Mouse (Mus musculus) retina, adult 2 months (tissue): ENCODE results near the gene Def8.

ENCODE experiments used
- DNase-seq: peaks from one replicate; pipeline ENCODE4 v3.0.0-alpha.2; 2012; ENCODE audit warnings: low read depth, low spot score

Def8 gene

DNA sequence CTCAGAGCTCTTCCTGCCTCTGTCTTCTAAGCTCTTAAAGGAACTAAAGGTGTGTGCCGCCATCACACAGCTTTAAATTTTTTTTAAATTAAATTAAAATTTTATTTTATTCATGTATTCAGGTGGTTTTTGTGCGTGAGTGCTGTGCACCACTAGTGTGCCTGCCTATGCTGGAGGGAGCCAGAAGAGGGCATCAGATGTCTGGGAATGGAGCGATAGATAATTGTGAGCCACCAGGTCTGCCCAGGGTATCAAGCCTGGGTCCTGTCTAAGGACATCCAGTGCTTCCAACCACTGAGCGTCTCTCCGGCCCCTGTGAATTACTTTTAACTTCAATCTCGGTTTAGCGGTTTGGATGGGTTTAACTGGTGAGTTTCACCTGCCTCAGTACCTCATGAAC is 59.3 kb downstream of the Def8 start:
- no peak for DNase-seq

DNA sequence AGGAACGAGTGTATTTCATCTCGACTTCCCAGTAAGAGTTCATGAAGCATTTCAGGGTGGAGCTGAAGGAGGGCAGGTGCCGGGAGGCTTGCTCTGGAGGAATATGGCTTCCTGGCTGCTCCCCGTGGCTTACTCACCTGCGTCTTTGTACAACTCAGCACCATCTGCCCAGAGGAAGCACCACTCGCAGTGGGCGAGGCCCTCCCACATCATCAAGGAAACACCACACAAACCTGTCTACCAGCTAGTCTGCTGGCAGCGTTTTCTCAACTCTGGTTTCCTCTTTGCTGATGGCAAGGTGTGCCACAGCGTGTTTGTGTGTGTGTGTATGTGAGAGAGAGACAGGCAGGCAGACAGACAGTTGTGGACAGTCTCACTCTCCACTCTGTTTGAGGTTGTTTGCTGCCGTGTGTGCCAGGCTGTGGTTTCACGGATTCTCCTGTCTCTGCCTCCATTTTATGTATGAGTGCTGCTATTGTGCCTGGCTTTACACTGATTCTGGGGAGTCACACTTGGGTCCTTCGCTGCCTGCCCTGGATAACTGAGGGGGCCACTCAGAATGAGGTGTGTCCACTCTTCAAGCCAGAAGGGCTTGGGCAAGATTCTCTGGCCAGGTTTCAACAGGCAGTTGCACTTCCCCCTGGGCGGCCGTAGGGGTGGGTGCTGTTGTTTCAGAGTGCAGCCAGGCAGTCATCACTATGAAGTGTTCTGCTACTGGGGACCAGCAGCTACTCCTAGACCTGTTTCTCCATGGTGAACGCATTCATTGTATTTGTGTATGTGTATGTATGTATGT is 68.2 kb downstream of the Def8 start:
- no peak for DNase-seq

DNA sequence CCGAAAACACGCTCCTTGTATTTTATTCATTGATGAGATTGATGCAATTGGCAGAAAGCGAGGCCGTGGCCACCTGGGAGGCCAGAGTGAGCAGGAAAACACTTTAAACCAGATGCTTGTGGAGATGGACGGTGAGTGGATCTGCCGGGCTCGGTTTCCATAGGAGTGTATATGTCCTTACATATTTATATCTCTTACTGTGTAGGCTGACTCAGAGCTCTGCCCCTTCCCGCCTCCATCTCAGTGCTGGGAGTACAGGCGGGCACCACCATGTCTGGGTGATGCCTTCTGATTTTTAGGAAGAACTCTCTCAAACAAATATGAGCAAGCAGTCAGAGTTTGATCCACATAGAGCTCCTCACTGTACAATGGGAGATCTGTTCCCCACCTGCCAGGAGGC is 69.6 kb downstream of the Def8 start:
- DNase-seq, result no peak

DNA sequence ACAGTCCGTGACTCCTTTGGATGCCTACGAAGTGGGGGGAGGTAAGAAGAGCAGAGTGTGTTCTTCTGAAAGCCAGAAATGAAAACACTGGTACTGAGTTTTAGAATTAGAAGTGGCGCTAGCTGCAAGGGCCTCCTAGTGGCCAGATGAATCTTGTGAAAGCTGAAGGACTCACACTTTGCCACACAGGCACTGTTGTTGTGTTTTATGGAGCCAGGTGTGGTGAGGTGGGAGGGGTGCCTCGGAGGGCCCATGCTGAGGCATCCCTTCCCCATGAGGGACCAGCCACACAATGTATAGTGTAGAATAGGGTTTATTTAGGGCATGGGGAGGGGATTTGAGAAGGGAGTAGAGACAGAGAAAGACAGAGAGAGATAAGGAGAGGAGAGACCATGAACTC is 74.4 kb downstream of the Def8 start:
- DNase-seq, result no peak

DNA sequence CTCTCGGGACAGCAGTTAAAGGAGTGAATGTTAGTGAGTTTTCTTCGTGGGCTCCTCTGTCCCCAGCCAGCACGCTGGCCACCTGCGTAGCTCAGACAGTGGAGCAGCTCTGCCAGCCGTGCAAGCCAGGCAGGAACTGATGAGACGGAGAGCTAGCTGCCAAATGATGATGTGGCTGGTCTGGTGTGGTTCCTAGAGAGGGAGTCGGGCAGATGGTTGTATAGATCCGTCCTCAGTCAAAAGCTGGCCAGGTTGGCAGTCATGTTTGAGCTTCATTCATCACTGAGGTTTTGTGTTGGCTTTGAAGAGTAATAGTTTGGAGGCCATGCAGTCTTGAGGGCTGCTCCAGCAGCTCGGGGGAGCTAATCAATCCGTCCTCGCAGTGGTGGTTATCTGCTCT is 75.6 kb downstream of the Def8 start:
- DNase-seq, result no peak

DNA sequence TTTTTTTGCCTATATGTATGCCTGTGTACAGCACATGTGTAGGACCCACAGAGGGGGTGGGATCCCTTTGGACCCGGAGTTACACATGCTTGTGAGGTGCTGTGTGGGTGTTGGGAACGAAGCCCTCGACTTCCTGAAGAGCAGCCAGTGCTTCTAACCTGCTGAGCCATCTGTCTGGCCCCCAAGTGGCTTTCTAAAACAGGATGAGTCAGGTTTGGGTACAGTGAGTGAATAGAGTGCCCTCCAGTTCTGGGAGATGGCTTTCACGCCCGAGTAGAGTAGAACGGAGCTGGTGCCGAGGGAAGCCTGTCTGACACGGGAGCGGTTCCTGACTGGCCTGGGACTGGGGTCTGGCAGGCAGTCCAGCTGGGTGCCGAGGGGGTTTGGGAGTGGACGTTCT is 76.2 kb downstream of the Def8 start:
- no peak for DNase-seq

DNA sequence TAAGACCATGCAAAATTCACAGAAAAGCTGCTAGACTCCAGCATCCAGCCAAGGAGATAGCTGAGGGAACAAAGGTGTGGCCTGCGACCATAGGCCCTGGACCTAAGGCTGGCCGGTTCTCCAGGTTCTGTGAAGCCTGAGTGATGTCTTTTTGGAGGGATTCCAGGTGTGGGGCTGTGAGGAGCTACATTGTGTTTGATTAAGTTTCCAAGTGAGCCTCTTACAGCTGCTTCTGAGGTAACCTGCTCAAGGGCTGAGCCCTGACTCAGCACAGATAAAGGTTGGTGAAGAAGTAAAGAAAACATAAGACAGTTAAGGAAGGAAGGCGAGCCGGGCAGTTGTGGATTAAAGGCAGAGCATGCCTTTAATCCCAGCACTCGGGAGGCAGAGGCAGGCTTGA is 78.9 kb downstream of the Def8 start:
- no peak for DNase-seq

DNA sequence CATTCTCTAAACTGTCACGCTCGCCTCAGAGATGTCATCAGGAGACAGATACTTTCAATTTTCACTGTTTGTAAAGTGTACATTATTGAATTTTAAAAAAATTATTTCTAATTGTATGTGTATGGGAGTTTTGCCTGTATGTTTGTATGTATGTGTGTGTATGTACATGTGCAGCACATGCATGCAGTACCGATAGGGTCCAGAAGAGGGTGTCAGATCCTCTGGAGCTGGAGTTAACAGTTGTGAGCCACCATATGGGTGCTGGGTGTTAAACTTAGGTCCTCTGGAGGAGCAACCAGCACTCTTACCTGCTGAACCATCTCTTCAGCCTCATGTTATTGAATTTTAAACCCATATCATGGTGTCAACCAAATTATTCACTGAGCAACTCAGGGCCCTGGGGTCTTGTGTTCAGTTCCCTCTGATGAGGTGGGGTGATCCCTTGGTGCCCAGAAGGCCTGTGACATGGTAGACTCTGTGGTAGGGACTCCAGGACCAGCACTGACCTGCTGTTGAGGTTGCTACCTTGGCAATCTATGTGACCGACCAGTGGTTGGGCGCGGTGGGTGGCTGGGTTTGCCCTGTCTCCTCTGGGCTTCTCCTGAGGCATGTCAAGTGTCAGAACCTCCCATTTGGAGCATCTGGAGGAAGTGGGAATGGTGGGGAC is 80.6 kb downstream of the Def8 start:
- no peak for DNase-seq

DNA sequence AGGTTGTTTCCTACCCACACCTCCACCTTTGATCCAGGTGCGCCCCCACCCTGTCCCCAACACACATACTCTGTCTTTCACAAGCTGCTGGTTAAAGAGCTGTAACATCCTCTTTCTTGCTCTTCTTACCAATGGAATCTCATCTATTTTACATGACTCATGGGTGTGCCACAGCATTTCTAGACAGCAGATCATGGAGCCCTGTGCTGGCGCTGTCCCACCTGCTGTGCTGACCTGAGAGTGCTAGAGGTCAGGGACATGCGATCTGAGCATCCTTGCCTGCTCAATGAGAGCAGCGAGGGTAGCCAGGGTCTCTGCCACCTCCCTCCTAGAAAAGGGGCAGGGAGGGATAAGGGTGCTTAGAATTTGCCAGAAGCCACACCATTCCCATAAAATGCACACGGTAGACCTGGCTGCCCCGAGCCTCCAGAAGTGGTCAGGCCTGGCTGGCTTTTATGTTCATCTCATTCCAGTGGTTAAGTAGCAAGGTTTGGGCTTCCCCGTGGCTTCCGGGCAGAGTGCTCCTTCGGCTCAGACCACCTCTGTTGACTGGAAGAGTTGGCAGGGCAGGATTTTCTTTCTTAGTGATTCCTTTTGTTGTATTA is 81.4 kb downstream of the Def8 start:
- no peak for DNase-seq

DNA sequence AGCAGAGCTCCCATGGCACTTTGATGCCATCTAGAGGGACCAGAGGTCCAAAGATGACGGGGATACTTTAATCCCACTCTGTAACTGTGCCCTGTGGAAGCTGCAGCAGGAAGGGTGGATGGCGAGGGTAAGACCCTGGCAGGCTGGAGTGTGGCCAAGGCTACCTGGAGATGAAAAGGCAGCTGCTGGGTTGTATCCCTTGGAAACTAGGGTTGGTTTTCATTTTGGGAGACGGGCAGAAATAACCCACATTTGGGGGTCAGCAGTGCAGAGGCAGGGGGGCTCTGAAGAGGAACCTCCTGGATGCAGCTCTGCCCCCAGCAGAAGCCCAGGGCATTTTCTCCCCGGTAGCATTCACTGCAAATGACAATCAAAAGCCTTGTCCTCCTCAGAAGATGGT is 81.9 kb downstream of the Def8 start:
- no peak for DNase-seq

DNA sequence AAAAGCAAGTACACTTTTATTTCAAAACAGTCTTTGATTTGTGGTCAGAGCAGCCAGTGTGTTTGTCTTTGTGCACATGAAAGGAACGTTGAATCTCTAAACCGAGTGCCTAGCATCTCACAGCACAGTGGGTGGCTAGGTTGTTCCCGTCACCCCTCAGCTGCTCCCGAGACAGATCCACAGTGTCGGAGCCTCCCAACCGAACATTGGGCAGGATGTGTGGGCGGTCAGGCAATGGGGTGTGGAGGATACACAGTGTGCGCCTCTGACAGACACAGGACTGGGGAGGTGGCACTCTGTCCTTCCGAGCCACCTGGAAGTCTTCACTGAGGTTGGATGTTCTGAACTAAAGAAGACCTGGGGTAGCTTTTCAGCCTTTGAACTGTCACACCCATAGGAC is 82.4 kb downstream of the Def8 start:
- no peak for DNase-seq

DNA sequence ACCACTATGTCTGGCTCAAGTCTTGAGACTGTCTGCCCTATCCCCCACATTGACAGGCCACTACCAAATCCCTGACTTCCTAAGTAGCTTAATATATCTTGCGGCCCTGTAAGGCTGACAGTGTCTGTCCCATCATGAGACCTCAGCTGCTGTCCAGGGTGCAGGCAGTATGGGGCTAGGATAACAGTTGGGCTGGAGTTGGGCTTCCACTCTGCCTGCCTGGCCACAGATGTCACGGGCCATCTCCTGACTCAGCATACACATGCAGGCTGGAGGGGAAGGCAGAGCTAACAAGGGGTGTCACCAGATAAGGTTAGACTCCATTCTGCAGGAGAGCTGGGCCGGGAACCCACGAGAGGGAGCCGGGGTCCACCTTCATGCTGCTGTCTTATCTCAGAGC is 83.8 kb downstream of the Def8 start:
- no peak for DNase-seq

DNA sequence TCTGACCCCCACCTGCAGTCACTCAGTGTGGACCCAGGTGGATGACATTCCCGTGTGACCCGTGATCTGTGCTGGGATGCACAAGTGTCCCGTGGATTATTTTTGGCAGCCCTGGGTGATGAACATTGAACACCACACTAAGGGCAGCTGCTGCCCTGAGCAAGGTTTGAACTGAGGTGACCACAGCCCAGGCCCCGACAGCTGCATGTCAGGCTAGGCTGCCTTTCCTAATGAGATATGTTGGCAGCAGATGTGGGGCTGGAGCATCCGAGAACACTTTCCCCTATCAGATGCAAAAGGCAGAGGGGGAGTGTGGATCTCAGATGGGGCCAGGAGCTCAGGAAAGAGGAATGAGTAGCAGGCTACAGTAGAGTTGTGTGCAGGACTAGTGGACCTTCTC is 87.5 kb downstream of the Def8 start:
- DNase-seq, result no peak
